Mouse (Mus musculus): Measurements from ENCODE around the gene Gcdh. TPM values are rescaled to one million over a fixed set of nuclear protein-coding genes. Genes with fewer than 3 reads are reported as not detected.

The Gcdh gene
- total and polyA plus RNA-seq, 2 experiments from 2014 or later = 33.5 to 45.5 TPM

DNA sequence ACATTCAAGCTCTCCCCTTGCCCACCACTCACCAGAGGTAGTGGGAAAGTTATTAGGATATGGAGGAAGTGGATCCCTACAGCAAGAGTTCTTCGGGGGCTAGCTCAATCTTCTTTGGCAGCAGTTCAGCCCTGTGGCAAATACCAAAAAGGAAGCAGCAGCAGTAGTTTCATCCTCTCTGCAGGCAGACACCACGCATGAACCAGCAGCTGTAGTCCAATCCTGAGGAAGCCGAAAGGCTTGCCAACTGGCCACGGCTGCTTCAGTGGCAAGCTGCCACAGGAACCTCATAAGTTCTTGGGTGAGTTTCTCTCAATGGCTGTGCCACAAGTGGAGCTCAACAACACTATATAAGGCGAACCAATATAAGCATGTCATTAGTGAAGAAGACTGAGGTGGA, 2.2 kb upstream of the Gcdh start:
- 75% methylated on average over 5 of the region's 5 CpGs for WGBS
- Histone ChIP-seq H3K9ac (replicated peaks; ENCODE audit: low read depth, low read length) (no peak overlapping the region), H3K4me2 (ENCODE audit: low read depth, low read length) (no peak overlapping the region), H3K27ac (ENCODE audit: low read depth) (no peak overlapping the region), H3K36me3 (replicated peaks; ENCODE audit: control insufficient read depth, insufficient read depth, low read length) (no peaks in the 10 kb centered on the region), H3K27me3 (ENCODE audit: control insufficient read depth, insufficient read depth, low read length) (no peaks in the 10 kb centered on the region), H3K4me3 (ENCODE audit: low read depth, low read length) (no peak overlapping the region), H3K4me1 (ENCODE audit: control insufficient read depth, insufficient read depth) (peaks cover 12% of the 10 kb centered on the region), H3K9me3 (replicated peaks; ENCODE audit: control insufficient read depth, low read length) (no peaks in the 10 kb centered on the region)
- TF ChIP-seq CTCF (IDR thresholded peaks at IDR 0.05; ENCODE audit: low read depth) (no peak), EP300 (IDR thresholded peaks at IDR 0.05; ENCODE audit: low read depth) (no peak)
- DNase-seq (ENCODE audit: low spot score) = no peak
- no peak for ATAC-seq (ENCODE audit: insufficient read depth, low read depth)

DNA sequence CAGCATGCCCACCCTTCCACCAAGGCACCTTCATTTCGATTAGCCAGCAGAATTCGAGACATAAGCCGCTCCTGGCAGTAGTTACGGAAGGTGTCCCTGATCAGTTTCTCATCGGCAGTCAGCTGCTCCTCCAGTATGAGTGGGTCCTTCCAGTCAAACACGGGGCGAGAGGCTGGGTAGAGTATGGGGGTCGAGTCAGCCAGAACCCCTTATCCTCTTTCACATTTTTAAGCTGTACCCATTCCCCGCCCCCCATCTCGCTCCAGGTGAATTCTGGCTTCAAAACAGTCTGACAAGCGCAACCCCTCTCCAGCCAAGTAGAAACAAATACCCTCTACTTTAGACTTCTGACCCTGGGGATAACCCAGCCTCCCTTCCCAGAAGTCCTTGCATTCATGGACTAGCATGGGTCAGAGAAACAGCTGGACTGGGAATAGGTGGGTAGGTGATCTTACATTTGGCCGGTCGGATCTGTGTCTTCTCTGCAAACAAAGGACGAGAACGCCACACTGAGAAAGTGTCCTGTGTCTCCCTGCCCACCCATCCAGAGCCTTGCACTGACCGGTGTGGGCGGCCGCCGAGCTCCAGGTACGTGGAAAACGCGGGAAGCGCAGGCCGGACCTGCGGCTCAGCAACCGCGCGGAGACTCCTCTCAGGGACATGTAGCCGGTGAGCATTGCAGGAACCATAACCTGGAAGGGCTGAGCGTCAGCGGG, 570 bp downstream of the Gcdh start:
- peak; percentile 19; the same call in 1 of the 2 replicates for ATAC-seq (ENCODE audit: insufficient read depth, low read depth)
- Histone ChIP-seq H3K4me2 (ENCODE audit: low read depth, low read length) (peak overlapping the region; percentile 95), H3K9me3 (replicated peaks; ENCODE audit: control insufficient read depth, low read length) (no peaks in the 10 kb centered on the region), H3K4me1 (ENCODE audit: control insufficient read depth, insufficient read depth) (peaks cover 12% of the 10 kb centered on the region), H3K36me3 (replicated peaks; ENCODE audit: control insufficient read depth, insufficient read depth, low read length) (peaks cover 10% of the 10 kb centered on the region), H3K4me3 (ENCODE audit: low read depth, low read length) (peak overlapping the region; percentile 68), H3K27ac (ENCODE audit: low read depth) (no peak overlapping the region), H3K9ac (replicated peaks; ENCODE audit: low read depth, low read length) (peak overlapping the region; percentile 60), H3K27me3 (ENCODE audit: control insufficient read depth, insufficient read depth, low read length) (no peaks in the 10 kb centered on the region)
- TF ChIP-seq CTCF (IDR thresholded peaks at IDR 0.05; ENCODE audit: low read depth) (no peak), EP300 (IDR thresholded peaks at IDR 0.05; ENCODE audit: low read depth) (no peak)
- no peak for DNase-seq (ENCODE audit: low spot score)
- WGBS = 11% methylated on average over 31 of the region's 31 CpGs

DNA sequence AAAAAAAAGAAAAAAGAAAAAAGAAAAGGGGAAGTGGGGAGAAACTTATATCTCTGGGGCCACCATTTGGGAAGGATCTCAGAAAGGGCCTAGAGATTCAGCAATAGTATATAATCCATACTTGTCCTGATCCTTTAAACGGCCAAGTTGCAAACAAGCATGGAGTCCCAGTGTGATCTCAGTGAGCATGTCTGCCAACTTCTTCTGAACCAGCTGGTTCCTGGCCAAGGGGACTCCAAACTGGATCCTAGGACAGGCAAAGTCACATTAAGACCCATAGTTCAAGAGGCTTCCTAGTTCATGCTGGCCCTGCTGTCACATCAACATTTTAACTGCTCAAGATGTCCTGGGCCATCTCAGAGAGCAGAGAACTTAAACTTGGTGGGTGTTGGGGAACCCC, 4.6 kb downstream of the Gcdh start:
- ATAC-seq (ENCODE audit: insufficient read depth, low read depth) (no peak), DNase-seq (ENCODE audit: low spot score) (no peak)
- Histone ChIP-seq H3K27ac (ENCODE audit: low read depth) (no peak overlapping the region), H3K9ac (replicated peaks; ENCODE audit: low read depth, low read length) (no peak overlapping the region), H3K27me3 (ENCODE audit: control insufficient read depth, insufficient read depth, low read length) (no peaks in the 10 kb centered on the region), H3K9me3 (replicated peaks; ENCODE audit: control insufficient read depth, low read length) (no peaks in the 10 kb centered on the region), H3K4me1 (ENCODE audit: control insufficient read depth, insufficient read depth) (peaks cover 10% of the 10 kb centered on the region), H3K36me3 (replicated peaks; ENCODE audit: control insufficient read depth, insufficient read depth, low read length) (peaks cover 39% of the 10 kb centered on the region), H3K4me2 (ENCODE audit: low read depth, low read length) (no peak overlapping the region), H3K4me3 (ENCODE audit: low read depth, low read length) (no peak overlapping the region)
- TF ChIP-seq EP300 (IDR thresholded peaks at IDR 0.05; ENCODE audit: low read depth) (no peak), CTCF (IDR thresholded peaks at IDR 0.05; ENCODE audit: low read depth) (no peak)
- WGBS = 89% methylated on average over 1 of the region's 1 CpGs

DNA sequence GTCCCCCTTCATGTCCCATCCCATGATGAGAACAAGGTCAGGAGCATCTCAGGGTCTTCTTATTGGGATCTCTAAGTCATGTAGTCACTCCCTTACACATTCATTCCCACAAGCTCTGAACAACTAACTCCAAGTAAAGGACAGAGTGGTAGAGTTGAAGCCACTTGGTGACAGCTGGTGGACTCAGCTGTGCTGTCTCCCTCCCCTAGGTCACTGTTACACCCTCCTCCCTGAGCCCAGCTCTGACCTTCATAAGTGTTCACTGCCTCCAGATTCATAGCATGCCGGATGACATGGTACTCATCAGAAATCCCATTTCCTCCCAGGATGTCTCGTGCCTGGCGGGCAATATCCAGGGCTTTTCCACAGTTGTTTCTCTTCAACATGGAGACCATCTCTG, 5.4 kb downstream of the Gcdh start:
- DNase-seq (ENCODE audit: low spot score) (no peak), ATAC-seq (ENCODE audit: insufficient read depth, low read depth) (no peak)
- TF ChIP-seq EP300 (IDR thresholded peaks at IDR 0.05; ENCODE audit: low read depth) (no peak), CTCF (IDR thresholded peaks at IDR 0.05; ENCODE audit: low read depth) (no peak)
- H3K4me1 ChIP-seq (ENCODE audit: control insufficient read depth, insufficient read depth) = peaks cover 6% of the 10 kb centered on the region
- no peak overlapping the region for H3K27ac ChIP-seq (ENCODE audit: low read depth)
- no peak overlapping the region for H3K4me2 ChIP-seq (ENCODE audit: low read depth, low read length)
- no peaks in the 10 kb centered on the region for H3K9me3 ChIP-seq (replicated peaks; ENCODE audit: control insufficient read depth, low read length)
- no peaks in the 10 kb centered on the region for H3K27me3 ChIP-seq (ENCODE audit: control insufficient read depth, insufficient read depth, low read length)
- H3K36me3 ChIP-seq (replicated peaks; ENCODE audit: control insufficient read depth, insufficient read depth, low read length) = peaks cover 39% of the 10 kb centered on the region
- H3K9ac ChIP-seq (replicated peaks; ENCODE audit: low read depth, low read length) = no peak overlapping the region
- whole genome bisulfite sequencing = 90% methylated on average over 3 of the region's 3 CpGs
- H3K4me3 ChIP-seq (ENCODE audit: low read depth, low read length) = no peak overlapping the region

DNA sequence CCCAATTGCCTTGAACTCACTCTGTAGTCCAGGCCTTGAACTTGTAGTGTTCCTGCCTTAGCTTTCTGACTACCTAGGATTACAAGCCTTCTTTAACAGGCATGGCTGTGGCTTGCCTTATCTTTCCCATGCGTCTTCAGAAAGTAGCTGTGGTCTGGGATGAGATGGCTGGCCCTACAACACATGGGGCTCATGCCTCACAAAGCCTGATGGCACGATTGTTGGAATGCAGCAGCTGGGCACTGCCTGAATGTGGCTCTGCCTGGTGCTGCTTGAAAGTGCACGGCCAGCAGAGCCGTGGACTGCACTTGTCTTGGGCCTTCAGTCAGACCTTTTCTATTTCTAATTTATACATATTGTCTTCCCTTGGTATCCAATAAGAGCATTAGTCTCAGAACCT, 9.0 kb downstream of the Gcdh start:
- H3K9me3 ChIP-seq (replicated peaks; ENCODE audit: control insufficient read depth, low read length) = no peaks in the 10 kb centered on the region
- no peak overlapping the region for H3K4me2 ChIP-seq (ENCODE audit: low read depth, low read length)
- WGBS = 75% methylated on average over 4 of the region's 4 CpGs
- no peak for DNase-seq (ENCODE audit: low spot score)
- no peak overlapping the region for H3K4me3 ChIP-seq (ENCODE audit: low read depth, low read length)
- H3K36me3 ChIP-seq (replicated peaks; ENCODE audit: control insufficient read depth, insufficient read depth, low read length) = peaks cover 38% of the 10 kb centered on the region
- no peaks in the 10 kb centered on the region for H3K27me3 ChIP-seq (ENCODE audit: control insufficient read depth, insufficient read depth, low read length)
- H3K4me1 ChIP-seq (ENCODE audit: control insufficient read depth, insufficient read depth) = no peaks in the 10 kb centered on the region
- H3K27ac ChIP-seq (ENCODE audit: low read depth) = no peak overlapping the region
- no peak for TF ChIP-seq EP300 (IDR thresholded peaks at IDR 0.05; ENCODE audit: low read depth)
- no peak for TF ChIP-seq CTCF (IDR thresholded peaks at IDR 0.05; ENCODE audit: low read depth)
- ATAC-seq (ENCODE audit: insufficient read depth, low read depth) = no peak
- no peak overlapping the region for H3K9ac ChIP-seq (replicated peaks; ENCODE audit: low read depth, low read length)

DNA sequence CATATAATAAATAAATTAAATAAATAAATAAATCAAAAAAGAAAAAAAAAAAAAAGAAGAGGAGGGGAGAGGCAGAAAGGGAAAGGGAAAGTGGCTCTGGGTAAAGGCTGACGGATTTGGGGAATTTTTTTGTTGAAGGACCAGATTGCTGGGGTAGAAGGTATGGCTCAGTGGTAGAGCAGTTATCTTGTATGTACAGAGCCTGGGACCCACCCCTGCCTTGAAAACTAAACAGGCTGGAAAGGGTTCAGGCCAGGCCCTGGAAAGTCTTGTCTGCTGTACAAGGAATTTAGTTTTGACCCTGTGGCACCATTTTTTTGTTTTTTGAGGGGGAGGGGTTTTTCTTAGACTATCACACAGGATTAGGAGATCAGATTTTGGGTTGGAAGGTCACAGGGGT, 14.8 kb downstream of the Gcdh start:
- WGBS = 83% methylated on average over 1 of the region's 1 CpGs
- Histone ChIP-seq H3K9me3 (replicated peaks; ENCODE audit: control insufficient read depth, low read length) (no peaks in the 10 kb centered on the region), H3K4me2 (ENCODE audit: low read depth, low read length) (no peak overlapping the region), H3K36me3 (replicated peaks; ENCODE audit: control insufficient read depth, insufficient read depth, low read length) (no peaks in the 10 kb centered on the region), H3K4me3 (ENCODE audit: low read depth, low read length) (no peak overlapping the region), H3K27me3 (ENCODE audit: control insufficient read depth, insufficient read depth, low read length) (no peaks in the 10 kb centered on the region), H3K27ac (ENCODE audit: low read depth) (no peak overlapping the region), H3K9ac (replicated peaks; ENCODE audit: low read depth, low read length) (no peak overlapping the region), H3K4me1 (ENCODE audit: control insufficient read depth, insufficient read depth) (no peaks in the 10 kb centered on the region)
- no peak for ATAC-seq (ENCODE audit: insufficient read depth, low read depth)
- no peak for DNase-seq (ENCODE audit: low spot score)
- TF ChIP-seq EP300 (IDR thresholded peaks at IDR 0.05; ENCODE audit: low read depth) = no peak
- TF ChIP-seq CTCF (IDR thresholded peaks at IDR 0.05; ENCODE audit: low read depth) = no peak
